Mouse (Mus musculus): ENCODE measurements around the gene Cntnap5a. TPM values are rescaled to one million over a fixed set of nuclear protein-coding genes. Genes with fewer than 3 reads are reported as not detected.
"Not testable (repeated sequence)": the region's sequence is repeated elsewhere in the genome, so short reads cannot be mapped to it uniquely, and the experiment has no call there.

Gene Cntnap5a
- total RNA-seq, 2 experiments from 2014 or later, result 5.3 to 6.2 TPM

DNA sequence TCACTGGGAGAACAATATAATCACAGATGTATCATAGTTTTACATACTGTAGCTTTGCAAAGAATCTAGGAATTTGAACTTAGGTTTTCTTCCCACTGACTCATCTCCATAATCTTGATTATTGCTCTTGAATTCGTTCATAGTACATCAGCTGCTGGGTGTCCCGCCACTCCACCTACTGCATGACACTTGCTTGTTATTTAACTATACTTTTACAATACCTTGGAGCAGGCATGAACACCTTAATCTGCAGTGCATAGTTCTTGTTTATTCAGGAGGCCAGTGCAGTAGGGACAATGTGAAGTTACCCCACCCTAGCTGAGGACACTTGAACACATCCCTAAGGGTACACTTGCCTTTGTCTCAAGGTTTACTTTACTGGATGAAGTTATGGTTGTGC is 352.3 kb downstream of the Cntnap5a start:
- DNase-seq (ENCODE audit: low spot score in 2 of 2), result no peak

DNA sequence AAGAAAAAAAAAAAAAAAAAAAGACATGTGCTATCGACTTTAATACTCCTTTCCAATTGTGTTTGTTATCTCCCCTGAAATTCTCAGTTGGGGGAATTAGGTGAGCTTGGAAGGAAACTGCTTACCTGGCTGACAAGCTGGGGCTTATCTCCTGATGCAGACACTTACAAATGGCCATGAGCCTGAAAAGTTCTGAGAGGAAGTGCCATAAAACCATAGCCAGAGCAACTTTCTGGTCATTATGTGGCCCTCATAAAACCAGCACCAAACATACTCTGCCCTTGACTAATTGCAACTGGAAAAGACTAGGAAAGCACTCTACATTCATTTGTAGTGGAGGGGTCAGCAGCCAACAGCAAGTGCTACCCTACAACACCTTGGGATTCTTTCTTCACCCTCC is 359.5 kb downstream of the Cntnap5a start:
- no peak for DNase-seq (ENCODE audit: low spot score in 2 of 2)

DNA sequence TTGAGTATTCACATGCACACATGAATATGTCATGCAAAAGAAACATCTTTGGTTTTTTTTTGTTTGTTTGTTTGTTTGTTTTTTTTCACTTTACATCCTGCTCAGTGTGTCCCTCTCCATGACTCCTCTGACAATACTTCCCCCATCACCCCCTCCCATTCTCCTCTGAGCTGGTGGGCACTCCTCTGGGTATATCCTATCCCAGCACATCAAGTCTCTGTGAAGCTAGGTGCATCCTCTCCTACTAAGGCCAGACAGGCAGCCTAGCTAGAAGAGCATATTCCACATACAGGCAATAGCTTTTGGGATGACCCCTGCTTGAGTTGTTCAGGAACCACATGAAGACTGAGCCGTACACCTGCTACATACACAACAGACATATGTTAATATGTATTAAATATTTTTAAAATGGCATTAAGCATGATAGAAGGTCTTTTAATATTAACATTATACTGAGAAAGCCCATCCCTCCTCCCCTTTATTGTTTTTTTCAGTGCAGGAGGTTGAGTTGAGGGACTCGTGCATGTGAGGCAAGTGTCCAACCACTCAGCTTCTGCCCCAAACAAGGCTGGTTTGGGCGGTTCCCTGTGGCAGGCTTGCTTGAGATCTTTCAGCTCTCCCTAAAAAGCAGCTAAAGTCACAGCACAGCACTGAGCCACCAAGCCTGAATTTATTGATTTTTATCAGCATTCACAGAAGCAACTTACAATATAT is 422.6 kb downstream of the Cntnap5a start:
- DNase-seq (ENCODE audit: low spot score in 2 of 2), result no peak

DNA sequence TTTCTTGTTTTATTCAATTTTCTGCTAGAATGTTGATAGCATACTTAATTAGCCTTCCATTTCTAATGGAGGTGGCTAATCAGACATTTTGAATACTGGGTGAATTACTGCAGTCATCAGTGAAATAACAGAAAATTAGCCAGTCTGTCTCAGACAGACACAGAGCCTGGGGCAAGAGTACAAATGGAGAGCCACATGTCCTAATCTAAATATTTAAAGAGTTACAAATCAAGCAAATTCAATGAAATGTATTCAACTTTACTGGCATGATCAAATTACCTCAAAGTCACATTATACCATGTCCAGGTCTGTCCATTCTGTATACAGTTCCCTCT is 423.1 kb downstream of the Cntnap5a start:
- no peak for DNase-seq (ENCODE audit: low spot score in 2 of 2)

DNA sequence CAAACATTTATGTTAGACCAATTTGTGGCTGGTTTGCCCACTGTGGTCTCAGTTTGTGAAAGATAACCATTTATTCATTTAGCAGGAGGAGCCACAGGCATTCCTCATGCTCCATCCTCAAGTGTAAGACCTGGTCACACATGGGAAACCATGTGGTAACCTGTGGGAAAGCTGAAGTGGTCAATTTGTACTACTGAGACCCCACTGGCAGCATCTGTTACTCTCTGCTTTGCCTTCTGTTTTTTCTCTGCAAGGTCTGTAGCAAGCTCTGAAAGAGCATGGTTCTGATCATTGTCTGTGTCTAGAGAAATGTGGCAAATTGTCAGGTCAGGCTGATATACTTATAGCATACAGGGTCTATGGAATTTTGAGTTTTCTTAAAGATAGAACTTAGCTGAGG is 423.8 kb downstream of the Cntnap5a start:
- no peak for DNase-seq (ENCODE audit: low spot score in 2 of 2)

DNA sequence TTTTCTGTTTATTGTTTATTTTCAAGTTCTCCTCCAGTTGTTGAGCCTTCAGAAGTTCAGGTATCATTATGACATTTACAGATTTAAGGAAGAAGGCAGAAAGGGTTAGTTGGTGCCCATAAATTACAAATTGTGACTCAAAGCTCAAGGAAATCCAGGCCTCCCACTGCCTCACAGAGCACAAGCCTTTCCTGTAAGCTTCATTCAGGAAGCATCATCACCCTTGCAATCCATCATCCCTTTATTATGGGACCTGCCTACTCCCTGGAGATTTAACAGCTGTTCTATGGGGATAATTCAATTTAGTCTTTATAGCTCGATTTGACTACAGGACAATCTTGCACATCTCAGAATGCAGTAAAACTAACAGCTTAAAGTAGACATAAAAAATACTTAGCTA is 441.2 kb downstream of the Cntnap5a start:
- DNase-seq (ENCODE audit: low spot score in 2 of 2), result no peak

DNA sequence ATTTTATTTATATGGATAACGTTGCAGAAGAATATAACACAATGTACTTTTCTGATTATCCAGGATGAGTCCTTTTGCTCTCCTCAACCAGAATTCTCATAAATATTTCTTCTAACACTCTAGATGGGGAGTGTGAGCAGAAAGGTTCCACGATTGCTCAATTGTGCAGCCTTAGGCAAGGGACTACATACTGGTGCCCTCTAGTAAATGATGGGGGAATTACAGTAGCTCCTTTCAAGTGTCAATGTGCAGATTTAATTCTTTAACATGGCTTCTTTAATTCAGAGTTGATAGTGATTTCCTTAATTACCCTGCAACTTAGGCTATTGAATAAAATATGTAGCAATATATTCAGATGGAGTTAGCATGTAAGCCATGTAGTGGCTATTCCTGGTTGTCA is 442.5 kb downstream of the Cntnap5a start:
- DNase-seq (ENCODE audit: low spot score in 2 of 2), result no peak

DNA sequence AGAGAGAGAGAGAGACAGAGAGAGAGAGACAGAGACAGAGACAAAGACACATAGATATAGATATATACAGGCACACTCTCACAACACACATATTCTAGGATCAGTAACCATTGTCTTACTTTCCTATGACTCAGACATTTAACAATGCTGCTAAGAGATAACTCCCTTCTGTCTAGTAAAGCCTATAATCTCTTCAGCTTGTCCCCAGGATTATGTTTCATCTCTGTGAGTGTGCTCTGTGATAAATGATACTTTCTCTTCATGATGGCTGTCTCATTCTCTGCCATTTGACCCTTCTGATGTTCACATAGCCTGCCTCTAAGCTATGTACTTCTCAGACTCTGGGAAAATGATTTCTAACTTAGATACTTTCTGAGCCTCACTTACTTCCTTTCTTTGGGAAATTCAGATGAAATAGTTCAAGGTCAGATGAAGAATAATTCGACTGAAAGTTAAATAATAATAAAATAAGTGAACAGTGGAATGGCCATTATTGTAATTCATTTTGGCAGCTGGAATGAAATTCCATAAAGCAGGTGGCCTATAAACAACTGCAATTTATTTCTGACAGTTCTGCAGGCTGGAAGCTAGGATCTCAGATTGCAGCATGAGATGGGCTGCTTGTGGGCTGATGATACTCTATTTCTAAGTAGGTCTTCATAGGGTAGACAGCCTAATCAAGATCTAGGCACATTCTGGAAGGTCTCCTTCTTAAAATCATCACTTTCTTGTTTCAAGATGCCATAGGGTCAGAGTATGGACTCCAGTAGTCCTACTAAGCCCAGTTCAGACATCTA is 444.1 kb downstream of the Cntnap5a start:
- DNase-seq (ENCODE audit: low spot score in 2 of 2), result no peak

DNA sequence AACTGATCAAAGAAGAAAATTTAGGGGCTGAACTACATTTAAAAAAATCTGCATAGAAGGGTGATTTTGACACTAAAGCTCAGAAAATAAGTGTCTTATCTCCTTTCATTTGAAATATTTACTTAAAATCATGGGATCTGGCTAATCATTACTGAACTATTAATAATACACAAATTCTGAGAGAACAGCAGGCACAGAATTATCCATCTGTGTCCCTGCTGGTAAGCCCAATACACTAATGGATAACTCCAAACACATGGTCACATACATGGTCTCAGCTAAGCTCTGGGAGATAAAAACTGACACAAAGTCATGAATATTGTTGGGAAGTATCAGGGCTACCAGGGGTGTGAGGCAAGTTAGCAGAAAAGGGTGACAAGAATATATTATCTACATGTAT is 447.9 kb downstream of the Cntnap5a start:
- DNase-seq (ENCODE audit: low spot score in 2 of 2), result no peak

DNA sequence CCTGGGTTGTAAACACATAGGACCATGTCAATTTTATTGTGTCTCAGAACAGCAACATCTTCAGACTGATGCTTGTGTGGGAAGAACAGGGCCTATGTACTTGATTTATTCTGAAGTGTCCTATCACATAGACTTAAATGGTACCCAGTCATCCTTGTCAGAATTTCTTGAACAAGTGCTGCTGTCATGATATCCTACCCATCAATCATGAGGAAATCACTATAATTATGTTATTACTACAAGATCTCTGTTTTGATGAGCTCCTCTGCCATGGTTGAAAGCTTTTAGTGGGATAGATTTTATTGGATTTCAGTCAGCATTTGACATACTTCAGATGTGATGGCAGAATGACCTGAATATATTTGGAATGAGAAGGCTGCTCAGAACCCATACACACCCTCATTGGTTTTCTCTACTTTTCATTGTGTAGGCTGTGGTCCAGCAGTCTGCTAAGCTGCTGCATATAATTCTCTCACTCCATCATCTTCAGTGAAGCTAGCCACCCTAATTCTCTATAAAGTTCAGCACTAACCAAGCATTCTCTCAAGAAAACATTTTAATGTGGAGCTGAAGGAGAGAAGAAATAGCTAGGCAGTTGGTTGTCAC is 465.3 kb downstream of the Cntnap5a start:
- DNase-seq (ENCODE audit: low spot score in 2 of 2), result no peak

DNA sequence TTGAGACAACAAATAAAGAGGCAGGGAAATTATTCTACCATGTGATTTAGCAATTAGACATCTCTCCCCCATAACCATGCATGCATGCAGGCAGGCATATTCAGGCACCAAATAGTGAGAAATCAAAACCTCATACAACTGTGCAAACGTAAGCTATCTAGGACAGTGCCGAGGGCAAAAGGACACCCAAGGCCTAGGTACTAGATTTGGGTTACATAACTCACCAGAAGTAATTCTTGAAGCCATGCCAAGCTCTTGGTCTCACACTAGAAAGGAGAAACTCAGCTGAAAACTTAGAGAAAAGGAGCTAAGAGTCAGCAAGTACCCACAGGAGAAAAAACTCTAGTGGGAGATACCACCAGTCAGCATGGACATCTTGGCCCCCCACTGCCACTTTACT is 499.9 kb downstream of the Cntnap5a start:
- DNase-seq (ENCODE audit: low spot score in 2 of 2), result no peak

- DNase-seq (ENCODE audit: low spot score in 2 of 2), result not testable (repeated sequence)
These were observed 503.6 kb downstream of the Cntnap5a start for GRCm38 (mm10) chr1:116188142-116188541.

- no peak for DNase-seq (ENCODE audit: low spot score in 2 of 2)
These were observed 507.7 kb downstream of the Cntnap5a start for GRCm38 (mm10) chr1:116192299-116192698.

DNA sequence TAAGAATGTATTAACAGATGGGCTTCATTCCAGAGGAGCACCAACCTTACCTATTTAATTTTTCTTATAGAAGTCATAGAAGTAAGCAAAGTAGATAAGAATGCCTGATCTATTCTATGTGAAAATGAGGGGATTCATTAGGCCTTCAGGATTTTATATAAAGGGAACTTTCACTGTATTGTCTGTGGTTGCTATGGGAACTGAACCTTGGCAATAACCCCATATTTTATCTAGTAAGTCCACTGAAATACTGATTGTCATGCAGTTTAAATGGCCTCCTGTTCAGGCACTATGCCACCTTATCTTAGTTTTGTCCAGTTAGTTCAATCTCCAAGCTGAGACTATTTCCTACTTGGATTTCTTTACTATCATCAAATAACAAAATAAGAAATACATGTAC is 532.3 kb downstream of the Cntnap5a start:
- DNase-seq (ENCODE audit: low spot score in 2 of 2), result no peak

DNA sequence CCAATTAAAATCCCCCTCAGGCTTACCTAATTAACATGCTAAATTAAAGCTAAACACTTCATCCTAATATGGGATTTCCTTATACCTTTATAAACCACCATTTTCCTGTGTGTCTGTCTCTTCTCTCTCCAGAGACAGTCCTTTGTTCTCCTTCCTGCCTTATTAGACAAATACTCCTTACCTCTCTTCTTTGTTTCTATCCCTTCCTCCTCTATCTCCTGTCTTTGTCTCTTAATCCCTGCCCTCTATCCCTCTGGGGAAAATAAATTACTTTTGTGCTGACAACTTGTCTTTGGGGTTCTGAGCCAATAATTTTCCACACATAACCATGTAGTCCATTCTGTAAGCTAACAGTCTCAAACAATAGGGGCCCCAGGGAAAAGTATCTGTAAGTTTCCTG is 556.0 kb downstream of the Cntnap5a start:
- no peak for DNase-seq (ENCODE audit: low spot score in 2 of 2)

- no peak for DNase-seq (ENCODE audit: low spot score in 2 of 2)
These were observed 559.3 kb downstream of the Cntnap5a start for GRCm38 (mm10) chr1:116243856-116244255.

DNA sequence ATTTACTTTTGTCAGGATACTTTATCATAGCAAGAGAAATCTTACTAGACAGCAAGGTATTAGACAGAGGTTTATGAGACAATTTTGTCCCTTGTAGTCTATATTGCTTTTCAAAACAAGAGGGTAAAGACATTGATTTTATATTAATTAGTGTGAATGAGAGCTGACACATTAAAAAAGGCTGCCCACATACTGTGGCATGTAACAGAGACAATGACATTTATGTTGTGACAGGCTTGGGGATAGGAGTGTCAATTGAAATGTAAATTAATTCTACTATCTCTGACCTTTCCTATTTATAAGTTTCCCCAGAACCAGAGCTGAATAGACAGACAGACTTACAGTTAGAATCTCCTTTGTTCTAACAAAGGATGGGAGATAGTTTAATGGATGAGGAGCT is 596.6 kb downstream of the Cntnap5a start:
- no peak for DNase-seq (ENCODE audit: low spot score in 2 of 2)

DNA sequence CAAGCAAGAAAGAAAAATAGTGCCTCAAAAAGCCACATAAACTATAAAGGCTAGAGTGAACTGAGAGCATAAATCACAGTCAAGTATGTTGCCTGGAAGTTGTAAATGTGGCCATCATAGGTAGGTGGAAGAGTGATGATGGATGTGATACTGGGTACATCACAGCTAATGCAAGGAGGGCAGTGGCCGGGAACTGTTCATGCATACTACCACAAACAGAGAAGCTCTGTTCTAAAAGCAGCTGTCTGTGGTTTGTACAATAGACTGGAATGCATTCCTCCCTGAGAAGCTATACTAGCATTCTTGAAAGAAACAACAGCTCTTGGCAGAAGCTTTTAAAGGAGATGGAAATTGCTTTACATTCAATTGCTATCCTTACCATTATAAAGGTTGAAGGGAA is 599.4 kb downstream of the Cntnap5a start:
- DNase-seq (ENCODE audit: low spot score in 2 of 2), result no peak

GRCm38 (mm10) chr1:116306555-116306954 is 622.0 kb downstream of the Cntnap5a start:
- no peak for DNase-seq (ENCODE audit: low spot score in 2 of 2)

- DNase-seq (ENCODE audit: low spot score in 2 of 2), result no peak
These were observed 627.0 kb downstream of the Cntnap5a start for GRCm38 (mm10) chr1:116311512-116311911.

DNA sequence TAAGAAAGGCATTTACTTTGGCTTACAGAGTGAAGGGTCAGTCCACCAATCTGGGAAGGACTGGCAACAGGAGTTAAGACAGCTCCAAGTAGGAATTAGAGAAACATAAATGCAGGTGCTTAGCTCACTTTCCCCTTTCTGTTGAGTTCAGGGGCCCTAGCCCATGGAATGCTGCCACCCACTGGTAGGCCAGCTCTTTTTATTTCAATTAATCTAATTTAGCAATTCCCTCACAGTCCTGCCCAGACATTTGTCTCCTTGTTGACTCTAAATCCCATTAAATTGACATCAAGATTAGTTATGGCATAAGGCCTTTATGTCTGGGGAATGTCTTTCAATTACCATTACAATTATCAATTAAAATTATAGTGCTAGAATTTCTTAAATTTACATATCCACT is 628.7 kb downstream of the Cntnap5a start:
- DNase-seq (ENCODE audit: low spot score in 2 of 2), result peak; percentile 4 to 20

- no peak for DNase-seq (ENCODE audit: low spot score in 2 of 2)
These were observed 639.9 kb downstream of the Cntnap5a start for GRCm38 (mm10) chr1:116324505-116324904.

All from adrenal gland, adult 18-20 months (tissue).